Mouse (Mus musculus): ENCODE measurements around the gene Sh3bp5.

The Sh3bp5 gene

GRCm38 (mm10) chr14:31433126-31433525, 2.8 kb downstream of the Sh3bp5 start:
- DNase-seq, result no peak

- DNase-seq, result peak; percentile 57
Observed at GRCm38 (mm10) chr14:31432424-31432823, 3.5 kb downstream of the Sh3bp5 start.

GRCm38 (mm10) chr14:31431789-31432330, 4.0 kb downstream of the Sh3bp5 start:
- DNase-seq, result peak; percentile 56

GRCm38 (mm10) chr14:31429004-31429395, 6.9 kb downstream of the Sh3bp5 start:
- DNase-seq, result no peak

- peak; percentile 89 for DNase-seq
Observed at GRCm38 (mm10) chr14:31428211-31429003, 7.5 kb downstream of the Sh3bp5 start.

GRCm38 (mm10) chr14:31422961-31423791, 12.7 kb downstream of the Sh3bp5 start:
- peak; percentile 93 for DNase-seq

- no peak for DNase-seq
Observed at GRCm38 (mm10) chr14:31422395-31422794, 13.5 kb downstream of the Sh3bp5 start.

GRCm38 (mm10) chr14:31421509-31422295, 14.2 kb downstream of the Sh3bp5 start:
- DNase-seq, result peak; percentile 80

GRCm38 (mm10) chr14:31420985-31421384, 14.9 kb downstream of the Sh3bp5 start:
- no peak for DNase-seq

GRCm38 (mm10) chr14:31420562-31420961, 15.3 kb downstream of the Sh3bp5 start:
- DNase-seq, result peak; percentile 29

GRCm38 (mm10) chr14:31420135-31420534, 15.7 kb downstream of the Sh3bp5 start:
- no peak for DNase-seq

- peak; percentile 60 for DNase-seq
Observed at GRCm38 (mm10) chr14:31419279-31419678, 16.6 kb downstream of the Sh3bp5 start.

- DNase-seq, result peak; percentile 8
Observed at GRCm38 (mm10) chr14:31416835-31417549, 18.9 kb downstream of the Sh3bp5 start.

GRCm38 (mm10) chr14:31416411-31416810, 19.5 kb downstream of the Sh3bp5 start:
- DNase-seq, result peak; percentile 4

- no peak for DNase-seq
Observed at GRCm38 (mm10) chr14:31414967-31415376, 20.9 kb downstream of the Sh3bp5 start.

GRCm38 (mm10) chr14:31414235-31414966, 21.5 kb downstream of the Sh3bp5 start:
- DNase-seq, result no peak

GRCm38 (mm10) chr14:31413475-31414086, 22.3 kb downstream of the Sh3bp5 start:
- no peak for DNase-seq

- DNase-seq, result peak; percentile 57
Observed at GRCm38 (mm10) chr14:31412651-31413056, 23.2 kb downstream of the Sh3bp5 start.

- no peak for DNase-seq
Observed at GRCm38 (mm10) chr14:31410737-31411136, 25.1 kb downstream of the Sh3bp5 start.

GRCm38 (mm10) chr14:31410123-31410724, 25.7 kb downstream of the Sh3bp5 start:
- peak; percentile 60 for DNase-seq

Measured in kidney, postnatal 10 days (tissue).